ENCODE assay signal across 8 mouse cellular contexts in the genomic region with DNA sequence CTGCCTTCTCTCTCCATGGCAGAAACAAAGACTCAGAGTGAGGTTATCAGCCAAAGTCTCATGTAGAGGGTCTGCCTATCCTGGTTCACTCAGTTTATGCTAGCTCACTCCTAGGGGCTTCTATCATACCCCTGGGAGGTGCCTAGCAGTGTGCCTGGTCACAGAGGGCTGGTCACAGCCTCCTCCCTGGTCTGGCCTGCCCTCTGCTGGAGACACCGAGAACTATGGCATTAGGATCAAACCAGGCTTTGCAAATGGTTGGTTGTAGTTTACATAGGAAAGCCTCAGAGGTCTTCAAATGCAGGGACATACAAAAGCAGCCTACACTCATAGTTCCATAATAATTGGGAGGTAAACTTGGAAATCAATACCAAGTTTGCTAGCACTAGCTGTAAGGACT. TPM values are rescaled to one million over a fixed set of nuclear protein-coding genes. Genes with fewer than 3 reads are reported as not detected.
A peak's percentile ranks its signal among the peaks of the same experiment; 100 is the strongest.
DNase-seq lines count a peak whose midpoint lies in the region; ATAC-seq and TF ChIP-seq lines count a peak whose summit lies in the region.

No protein-coding gene starts in this region.

- DNase-seq in adrenal gland, adult 18-20 months (ENCODE audit: low spot score in 2 of 2), result peak; percentile 56 to 61
- no peak for DNase-seq in adrenal gland, postnatal 4 days (ENCODE audit: low spot score in 2 of 2)
- peak; percentile 39 to 74 for DNase-seq in layer of hippocampus, adult 2 months (ENCODE audit: low spot score in 2 of 2)
- no peak for DNase-seq in layer of hippocampus, adult 9-10 months (ENCODE audit: low spot score)
- DNase-seq in MN1 (ENCODE audit: low spot score), result peak; percentile 49
- DNase-seq in cerebellum, postnatal 36 days, result peak; percentile 30 to 37
- peak; percentile 69 for DNase-seq in limb, embryonic 11.5 days (ENCODE audit: low spot score)
- peak; percentile 48 for DNase-seq in splenic B cell, adult 2 months (ENCODE audit: low read depth, low spot score)

- H3K4me3 ChIP-seq in layer of hippocampus, adult 2 months, result no peak overlapping the region
- H3K4me3 ChIP-seq in limb, embryonic 11.5 days (ENCODE audit: low read depth, low read length), result no peak overlapping the region

- no peaks in the 10 kb centered on the region for H3K9me3 ChIP-seq in limb, embryonic 11.5 days (ENCODE audit: control insufficient read depth, low read length)

- ATAC-seq in limb, embryonic 11.5 days (ENCODE audit: insufficient number of reproducible peaks, low FRiP score, low TSS enrichment, low read depth), result no peak

- no peak overlapping the region for H3K27ac ChIP-seq in layer of hippocampus, adult 2 months
- H3K27ac ChIP-seq in limb, embryonic 11.5 days (replicated peaks; ENCODE audit: low read depth, low read length), result no peak overlapping the region

- H3K4me1 ChIP-seq in limb, embryonic 11.5 days (ENCODE audit: control insufficient read depth, insufficient read depth, low read length), result no peaks in the 10 kb centered on the region

- TF ChIP-seq CTCF in layer of hippocampus, adult 2 months (conservative IDR thresholded peaks at IDR 0.05), result peak; percentile 96

- H3K27me3 ChIP-seq in limb, embryonic 11.5 days (ENCODE audit: control insufficient read depth, insufficient read depth, low read length), result no peaks in the 10 kb centered on the region
- no peaks in the 10 kb centered on the region; the same call in none of the 2 replicates for H3K27me3 ChIP-seq in splenic B cell, adult 2 months (ENCODE audit: control insufficient read depth, insufficient read depth, low read length, poor library complexity, severe bottlenecking)

- no peak overlapping the region for H3K4me2 ChIP-seq in limb, embryonic 11.5 days (ENCODE audit: low read depth, severe bottlenecking)

- H3K36me3 ChIP-seq in limb, embryonic 11.5 days (ENCODE audit: control insufficient read depth, insufficient read depth, low read length), result no peaks in the 10 kb centered on the region
- H3K36me3 ChIP-seq in splenic B cell, adult 2 months (ENCODE audit: control insufficient read depth, insufficient read depth, low read length, poor library complexity, severe bottlenecking), result no peaks in the 10 kb centered on the region

- H3K9ac ChIP-seq in limb, embryonic 11.5 days (ENCODE audit: low read length), result no peak overlapping the region

- 3% methylated on average over 1 of the region's 1 CpGs for WGBS in limb, embryonic 11.5 days

RNA-seq across cellular contexts. Expression of gene Tpsb2, which starts 2.4 kb away (rescaled TPM):
- total RNA-seq in adrenal gland, adult 18-20 months (2021), result 1 to 10 TPM; 2.9 to 6.7 TPM
- 10 to 100 TPM; 10.3 to 19.6 TPM for total RNA-seq in adrenal gland, postnatal 4 days (2021)
- under 1 TPM in 1 of 2 experiments, not detected in 1; 0.82 TPM for total RNA-seq in layer of hippocampus, adult 2 months (2021)
- not detected in 2 replicates for polyA plus RNA-seq in limb, embryonic 11.5 days (2014; fragmentation: Nextera tagmentation; extraction: Ambion mirVana)

RNA-seq across cellular contexts. Expression of gene Tpsg1, which starts 5.3 kb away (rescaled TPM):
- under 1 TPM in 1 of 2 experiments, not detected in 1; 0.38 TPM for total RNA-seq in adrenal gland, adult 18-20 months (2021)
- total RNA-seq in adrenal gland, postnatal 4 days (2021), result under 1 TPM in 1 of 2 experiments, not detected in 1; 0.56 TPM
- not detected for total RNA-seq in layer of hippocampus, adult 2 months (2021)
- 0.41 and 0.63 TPM in 2 replicates for polyA plus RNA-seq in limb, embryonic 11.5 days (2014; fragmentation: Nextera tagmentation; extraction: Ambion mirVana)

RNA-seq across cellular contexts. Expression of gene Tpsab1, which starts 18.4 kb away (rescaled TPM):
- total RNA-seq in adrenal gland, adult 18-20 months (2021), result 1 to 10 TPM in 1 of 2 experiments, under 1 TPM in 1; 0.53 to 1.5 TPM
- total RNA-seq in adrenal gland, postnatal 4 days (2021), result 1 to 10 TPM; 3.3 to 6.7 TPM
- total RNA-seq in layer of hippocampus, adult 2 months (2021), result not detected
- not detected in 2 replicates for polyA plus RNA-seq in limb, embryonic 11.5 days (2014; fragmentation: Nextera tagmentation; extraction: Ambion mirVana)

RNA-seq across cellular contexts. Expression of gene Prss29, which starts 45.3 kb away (rescaled TPM):
- total RNA-seq in adrenal gland, adult 18-20 months (2021), result not detected
- total RNA-seq in adrenal gland, postnatal 4 days (2021), result not detected
- not detected for total RNA-seq in layer of hippocampus, adult 2 months (2021)
- polyA plus RNA-seq in limb, embryonic 11.5 days (2014; fragmentation: Nextera tagmentation; extraction: Ambion mirVana), result not detected in 2 replicates

RNA-seq across cellular contexts. Expression of gene Prss28, which starts 55.3 kb away (rescaled TPM):
- not detected for total RNA-seq in adrenal gland, adult 18-20 months (2021)
- not detected for total RNA-seq in adrenal gland, postnatal 4 days (2021)
- total RNA-seq in layer of hippocampus, adult 2 months (2021), result not detected
- not detected in 2 replicates for polyA plus RNA-seq in limb, embryonic 11.5 days (2014; fragmentation: Nextera tagmentation; extraction: Ambion mirVana)

Comparison
In these comparisons a context has a peak if more than half of its experiments do, and no peak if none do; other contexts are left out.
1. DNase-seq: peak in adrenal gland, adult 18-20 months (2 of 2), layer of hippocampus, adult 2 months (2 of 2), MN1 (single experiment), cerebellum, postnatal 36 days (2 of 2), limb, embryonic 11.5 days (single experiment) and splenic B cell, adult 2 months (single experiment); none in adrenal gland, postnatal 4 days (0 of 2) and layer of hippocampus, adult 9-10 months (single experiment).